Mouse (Mus musculus): ENCODE results near the gene Clgn. TPM values are rescaled to one million over a fixed set of nuclear protein-coding genes. Genes with fewer than 3 reads are reported as not detected.

Clgn gene
- 0.08 TPM in 1 of 2 replicates, not detected in the other for polyA plus RNA-seq (2014; fragmentation: Nextera tagmentation; extraction: Ambion mirVana)

DNA sequence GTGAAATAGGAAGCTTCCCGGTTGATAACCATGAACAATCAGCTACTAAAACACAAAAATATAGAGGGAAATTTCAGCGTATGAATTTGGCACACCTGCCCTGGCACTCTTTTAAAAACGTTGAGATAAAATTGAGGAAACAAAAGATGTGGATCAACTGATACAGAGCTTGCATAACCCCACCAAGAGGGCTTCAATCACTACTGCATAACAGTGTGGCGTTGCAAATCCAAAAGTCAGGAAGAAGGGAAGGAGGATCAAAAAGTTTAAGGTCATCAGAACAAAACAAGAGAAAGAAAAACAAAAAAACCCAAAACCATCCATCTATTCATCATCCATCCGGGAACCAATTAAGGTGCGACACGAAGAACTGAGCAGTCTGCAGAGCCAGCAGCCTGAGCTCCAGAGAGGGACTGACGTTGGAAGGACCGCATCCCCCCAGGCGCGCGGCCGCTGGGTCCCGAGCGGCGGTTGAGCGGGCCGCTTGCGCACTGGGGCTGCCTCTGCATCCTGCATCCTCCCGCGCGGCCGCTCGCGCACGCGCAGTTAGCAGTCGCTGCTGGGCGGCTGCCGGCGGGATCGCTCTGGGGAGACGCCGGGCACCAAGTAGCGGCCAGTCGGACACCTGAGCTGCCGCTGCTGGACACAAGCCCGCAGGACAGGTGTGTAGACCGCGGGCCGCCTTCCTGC is at the start of gene Clgn:
Gene Clgn (plus strand): TSS at position 552 of the 690 bp plus-strand sequence.
- H3K4me2 ChIP-seq (ENCODE audit: low read length), result peak within 1 kb of the TSS; percentile 67
- H3K9me3 ChIP-seq (ENCODE audit: control insufficient read depth, low read length), result no peaks in the 10 kb centered on the region
- peak within 1 kb of the TSS; percentile 37 to 38 for H3K4me3 ChIP-seq (ENCODE audit: control insufficient read depth in 1 of 2, insufficient read depth in 1 of 2, low read depth in 1 of 2, low read length in 2 of 2)
- peak within 1 kb of the TSS; percentile 21; the same call in 1 of the 2 replicates for H3K9ac ChIP-seq (ENCODE audit: low read length)
- H3K4me1 ChIP-seq (ENCODE audit: control insufficient read depth in 2 of 2, insufficient read depth in 2 of 2, low read length in 2 of 2), result 0 out of 4 replicates have a peak, but pooled peaks cover 0 to 4% of the 10 kb centered on the region in 2 experiments
- H3K36me3 ChIP-seq (ENCODE audit: control insufficient read depth, insufficient read depth, low read length), result no peaks in the 10 kb centered on the region
- whole genome bisulfite sequencing, result 5% methylated on average over 41 of the region's 41 CpGs
- H3K27ac ChIP-seq (replicated peaks in 1 of 2; ENCODE audit: control insufficient read depth in 1 of 2, insufficient read depth in 1 of 2, low read depth in 2 of 2, low read length in 2 of 2), result no peak within 1 kb of the TSS
- H3K27me3 ChIP-seq (ENCODE audit: control insufficient read depth, insufficient read depth, low read length), result peaks cover 47% of the 10 kb centered on the region
- no peak for ATAC-seq (ENCODE audit: insufficient number of reproducible peaks, insufficient read depth, low FRiP score, low read depth)

DNA sequence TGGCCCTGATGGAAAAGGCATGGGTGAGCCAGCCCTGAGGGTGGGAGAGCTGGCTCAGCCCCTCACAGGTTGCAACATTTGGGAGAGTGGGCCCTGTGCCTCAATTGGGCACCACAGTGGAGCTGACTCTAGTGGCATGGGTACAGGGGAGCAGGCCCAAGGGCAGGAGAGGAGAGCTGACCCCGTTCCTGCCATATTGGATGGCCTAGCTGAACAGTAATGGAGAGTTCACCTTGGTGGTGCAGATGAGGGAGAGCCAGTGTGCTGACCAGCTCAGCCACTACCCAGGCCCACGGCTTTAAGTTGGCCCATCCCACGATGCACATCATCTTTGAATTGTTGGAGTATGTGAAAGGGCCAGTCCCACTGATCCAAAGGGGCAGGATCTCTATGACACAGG is 47.6 kb upstream of the Clgn start:
- H3K4me2 ChIP-seq (ENCODE audit: low read length), result no peak overlapping the region
- no peaks in the 10 kb centered on the region for H3K36me3 ChIP-seq (ENCODE audit: control insufficient read depth, insufficient read depth, low read length)
- no peak overlapping the region for H3K4me3 ChIP-seq (ENCODE audit: control insufficient read depth in 1 of 2, insufficient read depth in 1 of 2, low read depth in 1 of 2, low read length in 2 of 2)
- H3K9ac ChIP-seq (ENCODE audit: low read length), result no peak overlapping the region
- H3K27ac ChIP-seq (replicated peaks in 1 of 2; ENCODE audit: control insufficient read depth in 1 of 2, insufficient read depth in 1 of 2, low read depth in 2 of 2, low read length in 2 of 2), result no peak overlapping the region
- 82% methylated on average over 3 of the region's 3 CpGs for WGBS
- no peaks in the 10 kb centered on the region for H3K4me1 ChIP-seq (ENCODE audit: control insufficient read depth in 2 of 2, insufficient read depth in 2 of 2, low read length in 2 of 2)
- H3K27me3 ChIP-seq (ENCODE audit: control insufficient read depth, insufficient read depth, low read length), result no peaks in the 10 kb centered on the region
- 0 out of 2 replicates have a peak, but pooled peaks have one; percentile 43 for ATAC-seq (ENCODE audit: insufficient number of reproducible peaks, insufficient read depth, low FRiP score, low read depth)
- no peaks in the 10 kb centered on the region for H3K9me3 ChIP-seq (ENCODE audit: control insufficient read depth, low read length)

DNA sequence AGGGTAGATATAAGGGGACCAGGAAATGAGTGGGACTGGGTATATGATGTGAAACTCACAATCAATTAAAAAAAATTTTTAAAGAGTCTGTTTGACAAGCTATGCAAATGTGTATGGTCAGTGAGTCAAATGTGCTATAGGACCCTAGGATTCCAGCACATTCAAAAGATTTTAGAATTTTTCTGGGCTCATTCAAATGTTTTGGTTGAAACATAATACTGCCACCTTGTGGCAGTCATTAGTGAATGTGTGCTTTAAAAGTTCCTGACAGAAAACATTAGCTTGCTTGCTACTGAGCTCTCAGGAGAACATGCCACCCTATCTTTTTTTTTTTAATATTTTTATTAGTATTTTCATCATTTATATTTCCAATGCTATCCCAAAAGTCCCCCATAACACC is 47.0 kb upstream of the Clgn start:
- Histone ChIP-seq H3K4me2 (ENCODE audit: low read length) (no peak overlapping the region), H3K4me3 (ENCODE audit: control insufficient read depth in 1 of 2, insufficient read depth in 1 of 2, low read depth in 1 of 2, low read length in 2 of 2) (no peak overlapping the region), H3K27me3 (ENCODE audit: control insufficient read depth, insufficient read depth, low read length) (no peaks in the 10 kb centered on the region), H3K4me1 (ENCODE audit: control insufficient read depth in 2 of 2, insufficient read depth in 2 of 2, low read length in 2 of 2) (no peaks in the 10 kb centered on the region), H3K27ac (replicated peaks in 1 of 2; ENCODE audit: control insufficient read depth in 1 of 2, insufficient read depth in 1 of 2, low read depth in 2 of 2, low read length in 2 of 2) (no peak overlapping the region), H3K36me3 (ENCODE audit: control insufficient read depth, insufficient read depth, low read length) (no peaks in the 10 kb centered on the region), H3K9ac (ENCODE audit: low read length) (no peak overlapping the region), H3K9me3 (ENCODE audit: control insufficient read depth, low read length) (no peaks in the 10 kb centered on the region)
- ATAC-seq (ENCODE audit: insufficient number of reproducible peaks, insufficient read depth, low FRiP score, low read depth), result no peak

DNA sequence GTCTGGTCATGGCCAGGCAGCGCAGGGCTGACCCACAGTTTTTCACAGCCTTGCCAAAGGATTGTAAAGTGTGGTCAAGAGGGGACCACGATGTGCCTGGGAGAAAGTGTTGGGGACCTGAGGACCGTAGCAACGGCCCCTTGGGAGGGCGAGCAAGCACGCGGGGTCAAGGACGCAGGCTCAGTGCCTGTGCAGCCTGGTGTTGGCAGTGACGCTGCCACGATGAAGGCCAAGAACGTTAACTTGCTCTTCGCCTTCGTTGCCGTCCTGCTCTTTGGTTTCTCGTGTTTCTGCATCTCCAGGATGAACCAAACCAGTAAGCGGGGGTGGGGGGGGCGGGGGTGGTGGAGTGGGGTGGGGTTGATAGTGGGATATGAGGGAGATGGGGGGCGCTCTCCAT is 41.4 kb upstream of the Clgn start, which contains the start of gene Mgat4d:
Gene Mgat4d (plus strand): TSS at position 209 of the 400 bp plus-strand sequence.
- no peak for ATAC-seq (ENCODE audit: insufficient number of reproducible peaks, insufficient read depth, low FRiP score, low read depth)
- no peaks in the 10 kb centered on the region for H3K36me3 ChIP-seq (ENCODE audit: control insufficient read depth, insufficient read depth, low read length)
- no peak within 1 kb of the TSS for H3K4me3 ChIP-seq (ENCODE audit: control insufficient read depth in 1 of 2, insufficient read depth in 1 of 2, low read depth in 1 of 2, low read length in 2 of 2)
- no peak within 1 kb of the TSS for H3K9ac ChIP-seq (ENCODE audit: low read length)
- no peak within 1 kb of the TSS for H3K4me2 ChIP-seq (ENCODE audit: low read length)
- no peaks in the 10 kb centered on the region for H3K9me3 ChIP-seq (ENCODE audit: control insufficient read depth, low read length)
- WGBS, result 55% methylated on average over 16 of the region's 18 CpGs
- H3K4me1 ChIP-seq (ENCODE audit: control insufficient read depth in 2 of 2, insufficient read depth in 2 of 2, low read length in 2 of 2), result no peaks in the 10 kb centered on the region
- H3K27me3 ChIP-seq (ENCODE audit: control insufficient read depth, insufficient read depth, low read length), result 0 out of 2 replicates have a peak, but pooled peaks cover 5% of the 10 kb centered on the region
- no peak within 1 kb of the TSS for H3K27ac ChIP-seq (replicated peaks in 1 of 2; ENCODE audit: control insufficient read depth in 1 of 2, insufficient read depth in 1 of 2, low read depth in 2 of 2, low read length in 2 of 2)

DNA sequence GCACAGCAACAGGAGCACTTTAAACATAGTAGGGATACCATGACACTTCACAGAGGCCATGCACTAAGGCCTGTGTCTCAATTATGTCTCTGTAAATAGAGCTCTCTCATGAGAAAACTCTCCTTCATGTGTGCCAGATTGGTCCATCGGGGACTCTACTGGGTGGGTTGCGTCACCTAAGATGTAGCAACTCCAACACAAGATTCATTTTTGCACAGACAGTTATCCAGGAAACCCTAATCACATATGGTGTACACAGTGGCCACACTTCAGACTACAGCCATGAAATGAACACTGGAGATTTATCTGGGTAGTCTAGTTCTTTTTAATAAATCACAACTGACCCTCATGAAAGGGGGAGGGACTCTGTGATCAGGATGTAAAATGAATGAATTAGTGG is 38.4 kb upstream of the Clgn start:
- Histone ChIP-seq H3K4me3 (ENCODE audit: control insufficient read depth in 1 of 2, insufficient read depth in 1 of 2, low read depth in 1 of 2, low read length in 2 of 2) (no peak overlapping the region), H3K27ac (replicated peaks in 1 of 2; ENCODE audit: control insufficient read depth in 1 of 2, insufficient read depth in 1 of 2, low read depth in 2 of 2, low read length in 2 of 2) (no peak overlapping the region), H3K4me1 (ENCODE audit: control insufficient read depth in 2 of 2, insufficient read depth in 2 of 2, low read length in 2 of 2) (no peaks in the 10 kb centered on the region), H3K9ac (ENCODE audit: low read length) (no peak overlapping the region), H3K4me2 (ENCODE audit: low read length) (no peak overlapping the region), H3K36me3 (ENCODE audit: control insufficient read depth, insufficient read depth, low read length) (no peaks in the 10 kb centered on the region), H3K27me3 (ENCODE audit: control insufficient read depth, insufficient read depth, low read length) (0 out of 2 replicates have a peak, but pooled peaks cover 5% of the 10 kb centered on the region), H3K9me3 (ENCODE audit: control insufficient read depth, low read length) (no peaks in the 10 kb centered on the region)
- no peak for ATAC-seq (ENCODE audit: insufficient number of reproducible peaks, insufficient read depth, low FRiP score, low read depth)
- 86% methylated on average over 2 of the region's 2 CpGs for WGBS

DNA sequence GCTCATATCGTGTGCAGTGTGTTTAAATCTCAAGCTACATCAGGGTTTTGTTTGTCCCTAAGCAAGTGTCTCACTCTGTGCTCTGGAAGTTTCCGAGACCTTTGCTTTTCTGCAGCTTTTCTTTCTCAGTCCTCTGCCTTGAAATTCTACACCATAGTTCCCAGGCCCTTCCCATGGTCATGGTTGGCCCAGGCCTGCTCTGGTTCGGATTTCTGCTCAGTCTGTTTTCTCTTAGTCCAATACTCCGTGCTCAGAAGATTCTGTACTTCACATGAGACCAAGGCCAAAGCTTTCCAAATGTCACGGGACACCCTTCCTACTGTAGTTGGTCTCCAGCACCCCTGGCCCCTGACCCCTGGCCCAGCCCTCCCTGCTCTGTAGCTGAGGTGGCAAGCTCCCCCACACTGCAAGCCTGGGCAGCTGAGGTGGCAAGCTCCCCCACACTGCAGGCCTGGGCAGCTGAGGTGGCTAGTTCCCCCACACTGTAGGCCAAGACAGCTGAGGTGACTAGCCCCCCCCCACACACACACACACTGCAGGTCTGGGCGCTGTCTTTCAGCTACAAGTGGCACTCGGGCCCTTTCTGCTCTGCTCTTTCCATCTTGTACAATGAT is 26.4 kb upstream of the Clgn start:
- 63% methylated on average over 7 of the region's 7 CpGs for whole genome bisulfite sequencing
- ATAC-seq (ENCODE audit: insufficient number of reproducible peaks, insufficient read depth, low FRiP score, low read depth), result no peak

DNA sequence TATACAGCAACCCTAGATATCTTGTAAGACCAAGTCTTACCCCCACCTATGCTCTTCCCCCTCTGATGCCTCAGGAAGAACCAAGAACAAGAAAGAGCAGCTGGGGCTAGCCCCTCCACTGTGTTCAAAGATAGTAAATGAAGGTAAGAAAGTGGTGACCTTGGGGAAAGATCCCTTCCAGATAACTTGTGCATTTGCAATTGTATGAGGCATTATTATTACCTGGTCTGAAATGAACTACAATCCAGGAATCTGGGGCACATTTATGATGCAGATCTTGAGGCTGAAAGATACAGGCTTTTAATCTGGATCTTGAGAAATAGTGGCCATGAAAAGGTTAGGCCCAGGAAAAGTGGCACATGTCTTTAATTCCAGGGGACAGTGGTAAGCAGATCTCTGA is 12.4 kb upstream of the Clgn start:
- Histone ChIP-seq H3K4me2 (ENCODE audit: low read length) (no peak overlapping the region), H3K27ac (replicated peaks in 1 of 2; ENCODE audit: control insufficient read depth in 1 of 2, insufficient read depth in 1 of 2, low read depth in 2 of 2, low read length in 2 of 2) (no peak overlapping the region), H3K9me3 (ENCODE audit: control insufficient read depth, low read length) (no peaks in the 10 kb centered on the region), H3K27me3 (ENCODE audit: control insufficient read depth, insufficient read depth, low read length) (no peaks in the 10 kb centered on the region), H3K4me3 (ENCODE audit: control insufficient read depth in 1 of 2, insufficient read depth in 1 of 2, low read depth in 1 of 2, low read length in 2 of 2) (no peak overlapping the region), H3K4me1 (ENCODE audit: control insufficient read depth in 2 of 2, insufficient read depth in 2 of 2, low read length in 2 of 2) (no peaks in the 10 kb centered on the region), H3K36me3 (ENCODE audit: control insufficient read depth, insufficient read depth, low read length) (no peaks in the 10 kb centered on the region), H3K9ac (ENCODE audit: low read length) (no peak overlapping the region)
- no peak for ATAC-seq (ENCODE audit: insufficient number of reproducible peaks, insufficient read depth, low FRiP score, low read depth)

More for the DNA sequence above, 26.4 kb upstream of the Clgn start:
- H3K9me3 ChIP-seq (ENCODE audit: control insufficient read depth, low read length), result no peaks in the 10 kb centered on the region
- no peak overlapping the region for H3K9ac ChIP-seq (ENCODE audit: low read length)
- no peak overlapping the region for H3K4me2 ChIP-seq (ENCODE audit: low read length)
- H3K27ac ChIP-seq (replicated peaks in 1 of 2; ENCODE audit: control insufficient read depth in 1 of 2, insufficient read depth in 1 of 2, low read depth in 2 of 2, low read length in 2 of 2), result no peak overlapping the region
- no peaks in the 10 kb centered on the region for H3K27me3 ChIP-seq (ENCODE audit: control insufficient read depth, insufficient read depth, low read length)
- no peaks in the 10 kb centered on the region for H3K36me3 ChIP-seq (ENCODE audit: control insufficient read depth, insufficient read depth, low read length)
- H3K4me3 ChIP-seq (ENCODE audit: control insufficient read depth in 1 of 2, insufficient read depth in 1 of 2, low read depth in 1 of 2, low read length in 2 of 2), result no peak overlapping the region
- H3K4me1 ChIP-seq (ENCODE audit: control insufficient read depth in 2 of 2, insufficient read depth in 2 of 2, low read length in 2 of 2), result no peaks in the 10 kb centered on the region
